Mouse (Mus musculus) embryonic facial prominence, embryonic 14.5 days (tissue): ENCODE results near the gene Nmral1. TPM values are rescaled to one million over a fixed set of nuclear protein-coding genes. Genes with fewer than 3 reads are reported as not detected.

Experiments
- ATAC-seq: fragments of 200-750 bp; cut with Nextera tagmentation; 2 replicates; pipeline ENCODE4 v1.8.0; 2017; ENCODE audit warnings: low read depth, moderate number of reproducible peaks, moderate TSS enrichment
- DNase-seq: peaks from one replicate; pipeline ENCODE4 v3.0.0-alpha.2; 2015; ENCODE audit warnings: low spot score
- H3K27ac ChIP-seq: fragments of 300-500 bp; sonication (generic); replicated peaks from 2 replicates; pipeline ENCODE4 v1.5.1; 2014; ENCODE audit warnings: low read depth, mild to moderate bottlenecking, low read length, moderate library complexity
- H3K27me3 ChIP-seq: fragments of 300-500 bp; sonication (generic); replicated peaks from 2 replicates; pipeline ENCODE4 v1.6.1; 2014; ENCODE audit warnings: low read length; ENCODE audit not compliant: control insufficient read depth, insufficient read depth
- H3K36me3 ChIP-seq: fragments of 300-500 bp; sonication (generic); 2 replicates; pipeline ENCODE4 v1.6.1; 2014; ENCODE audit warnings: low read length, mixed read lengths; ENCODE audit not compliant: control insufficient read depth, insufficient read depth
- H3K4me1 ChIP-seq: fragments of 300-500 bp; sonication (generic); 2 replicates; pipeline ENCODE4 v1.6.1; 2014; ENCODE audit warnings: antibody characterized with exemption, low read length; ENCODE audit not compliant: control insufficient read depth, insufficient read depth
- H3K4me2 ChIP-seq: fragments of 300-500 bp; sonication (generic); 2 replicates; pipeline ENCODE4 v1.6.1; 2014; ENCODE audit warnings: low read depth, mild to moderate bottlenecking, low read length, moderate library complexity, mixed read lengths
- H3K4me3 ChIP-seq: fragments of 300-500 bp; sonication (generic); 2 replicates; pipeline ENCODE4 v1.5.1; 2014; ENCODE audit warnings: low read depth, mild to moderate bottlenecking, low read length
- H3K9ac ChIP-seq: fragments of 300-500 bp; sonication (generic); 2 replicates; pipeline ENCODE4 v1.6.1; 2014; ENCODE audit warnings: low read depth, mild to moderate bottlenecking, low read length, moderate library complexity, mixed read lengths
- H3K9me3 ChIP-seq: fragments of 300-500 bp; sonication (generic); 2 replicates; pipeline ENCODE4 v1.6.1; 2016; ENCODE audit warnings: low read length; ENCODE audit not compliant: control insufficient read depth
- WGBS: fragments of 180-500 bp; shearing (Covaris S2); extraction: QIAGEN DNeasy Blood & Tissue Kit; methylation state at CpG from one replicate; pipeline ENCODE4 v1.1.7; 2014; 5-methylcytosine and 5-hydroxymethylcytosine counted together
- polyA plus RNA-seq: library from polyadenylated mRNA; unstranded; fragments of >200 nt; fragmentation: Nextera tagmentation; extraction: Ambion mirVana; gene quantifications from 2 replicates; pipeline ENCODE4 v1.2.1, GENCODE M21; 2014

Gene Nmral1
- polyA plus RNA-seq, 1 experiment from 2014 or later, result 46.3 TPM

- Histone ChIP-seq H3K9me3 (no peaks in the 10 kb centered on the region), H3K4me3 (no peak overlapping the region), H3K4me1 (peaks cover 22% of the 10 kb centered on the region), H3K9ac (no peak overlapping the region), H3K36me3 (peaks cover 32% of the 10 kb centered on the region), H3K4me2 (no peak overlapping the region), H3K27me3 (no peaks in the 10 kb centered on the region), H3K27ac (no peak overlapping the region)
- WGBS, result 76% methylated on average over 2 of the region's 2 CpGs
- ATAC-seq (no peak), DNase-seq (no peak)
Measured at GRCm38 (mm10) chr16:4661605-4662004, 57.6 kb downstream of the Nmral1 start.

Other genes with a start within 250 kb of the Nmral1 start
- 89.2 and 112 TPM in 2 replicates for gene Srl, start 177.5 kb downstream of the Nmral1 start, polyA plus RNA-seq
- gene Tfap4, start 159.5 kb downstream of the Nmral1 start, polyA plus RNA-seq, result 16.6 and 17.2 TPM in 2 replicates
- 34.7 and 36.3 TPM in 2 replicates for gene Glis2, start 124.6 kb downstream of the Nmral1 start, polyA plus RNA-seq
- 90.8 and 90.9 TPM in 2 replicates for gene Pam16, start 94.4 kb downstream of the Nmral1 start, polyA plus RNA-seq
- gene Vasn, start 79.4 kb downstream of the Nmral1 start, polyA plus RNA-seq, result 31.3 and 32.4 TPM in 2 replicates
- 57.6 and 57.7 TPM in 2 replicates for gene Dnaja3, start 79.4 kb downstream of the Nmral1 start, polyA plus RNA-seq
- gene Coro7, start 39.6 kb downstream of the Nmral1 start, polyA plus RNA-seq, result 11.5 and 16.1 TPM in 2 replicates
- 97.6 and 107 TPM in 2 replicates for gene Hmox2, start 7.0 kb upstream of the Nmral1 start, polyA plus RNA-seq
- gene Cdip1, start 70.9 kb upstream of the Nmral1 start, polyA plus RNA-seq, result 86.7 and 91.2 TPM in 2 replicates
- gene 4930562C15Rik, start 116.1 kb upstream of the Nmral1 start, polyA plus RNA-seq, result 0.33 and 0.39 TPM in 2 replicates
- 36.3 and 39.0 TPM in 2 replicates for gene Ubald1, start 161.0 kb upstream of the Nmral1 start, polyA plus RNA-seq
- gene Mgrn1, start 166.9 kb upstream of the Nmral1 start, polyA plus RNA-seq, result 76.2 and 87.8 TPM in 2 replicates
- 143 and 162 TPM in 2 replicates for gene Nudt16l1, start 219.4 kb upstream of the Nmral1 start, polyA plus RNA-seq
- 48.3 and 53.9 TPM in 2 replicates for gene Anks3, start 244.8 kb upstream of the Nmral1 start, polyA plus RNA-seq